In genomic region chr12:52848519-52848855, GRCm38 (mm10) we compare ENCODE assay signal across 10 mouse cellular contexts.
A peak's percentile ranks its signal among the peaks of the same experiment; 100 is the strongest.
DNase-seq lines count a peak whose midpoint lies in the region; ATAC-seq and TF ChIP-seq lines count a peak whose summit lies in the region.
"Had no signal": no experiment of that assay in that cellular context is flagged by ENCODE, and none has a peak within 500 bp of the region (broad histone marks: within the 10 kb centered on the region; RNA-seq: fewer than 3 reads in every experiment).

No protein-coding gene starts in this region.

- intact Hi-C loops in gastrocnemius, adult 2 months (cut with DNase I), result no loop called here
- intact Hi-C loops in gastrocnemius, postnatal 36 days (cut with DNase I), result no loop called here
- intact Hi-C loops in left cerebral cortex, postnatal 14 days (cut with DNase I), result no loop called here

- H3K27me3 ChIP-seq in lung, postnatal 0 days (replicated peaks; ENCODE audit: insufficient read depth, low read length), result no peaks in the 10 kb centered on the region
- H3K27me3 ChIP-seq in neural tube, embryonic 15.5 days (replicated peaks), result no peaks in the 10 kb centered on the region

- H3K27ac ChIP-seq in gastrocnemius, adult 2 months, result 0 out of 2 replicates have a peak overlapping the region, but pooled peaks have one; percentile 5
- H3K27ac ChIP-seq in lung, postnatal 0 days (ENCODE audit: low read length), result no peak overlapping the region
- H3K27ac ChIP-seq in neural tube, embryonic 15.5 days (replicated peaks), result peak overlapping the region; percentile 46; the same call in 1 of the 2 replicates

- DNase-seq in gastrocnemius, adult 2 months, result no peak
- DNase-seq in gastrocnemius, postnatal 36 days, result no peak
- no peak for DNase-seq in lung, postnatal 0 days (ENCODE audit: low spot score)
- DNase-seq in lung, postnatal 36 days, result no peak
- peak; percentile 23 for DNase-seq in liver
- no peak for DNase-seq in right cerebral cortex, postnatal 14 days
- DNase-seq in left cerebral cortex, postnatal 14 days (ENCODE audit: low spot score in 2 of 2), result no peak
- DNase-seq: kidney, adult 18-20 months; thymus, postnatal 25 days had no signal

- ATAC-seq in lung, postnatal 0 days, result peak; percentile 8; the same call in 1 of the 2 replicates
- ATAC-seq in neural tube, embryonic 15.5 days (ENCODE audit: low FRiP score), result peak; percentile 37; the same call in 1 of the 2 replicates

- H3K9me3 ChIP-seq in lung, postnatal 0 days (ENCODE audit: low read length), result no peaks in the 10 kb centered on the region
- no peaks in the 10 kb centered on the region for H3K9me3 ChIP-seq in neural tube, embryonic 15.5 days (replicated peaks)

- no peaks in the 10 kb centered on the region for H3K4me1 ChIP-seq in lung, postnatal 0 days (ENCODE audit: insufficient read depth, low read depth, low read length)
- H3K4me1 ChIP-seq in neural tube, embryonic 15.5 days, result peaks cover 31% of the 10 kb centered on the region

- no peak overlapping the region for H3K4me2 ChIP-seq in lung, postnatal 0 days (replicated peaks; ENCODE audit: low read depth, low read length)
- H3K4me2 ChIP-seq in neural tube, embryonic 15.5 days, result no peak overlapping the region

- no peak overlapping the region for H3K4me3 ChIP-seq in gastrocnemius, adult 2 months
- no peak overlapping the region for H3K4me3 ChIP-seq in lung, postnatal 0 days (ENCODE audit: low read depth, low read length)
- H3K4me3 ChIP-seq in neural tube, embryonic 15.5 days (replicated peaks), result no peak overlapping the region

- H3K36me3 ChIP-seq in lung, postnatal 0 days (ENCODE audit: insufficient read depth, low read length), result no peaks in the 10 kb centered on the region
- H3K36me3 ChIP-seq in neural tube, embryonic 15.5 days, result no peaks in the 10 kb centered on the region

- 79% methylated on average over 5 of the region's 7 CpGs for WGBS in lung, postnatal 0 days
- WGBS in neural tube, embryonic 15.5 days, result 69% methylated on average over 7 of the region's 7 CpGs

- no peak for TF ChIP-seq EP300 in lung, postnatal 0 days (IDR thresholded peaks at IDR 0.05)

- no peak overlapping the region for H3K9ac ChIP-seq in lung, postnatal 0 days (replicated peaks; ENCODE audit: low read depth)
- no peak overlapping the region for H3K9ac ChIP-seq in neural tube, embryonic 15.5 days (replicated peaks)

- TF ChIP-seq CTCF in gastrocnemius, adult 2 months (IDR thresholded peaks at IDR 0.05), result no peak
- no peak for TF ChIP-seq CTCF in lung, postnatal 0 days (IDR thresholded peaks at IDR 0.05)
